Mouse (Mus musculus): ENCODE measurements around the gene Panx2.

DNA sequence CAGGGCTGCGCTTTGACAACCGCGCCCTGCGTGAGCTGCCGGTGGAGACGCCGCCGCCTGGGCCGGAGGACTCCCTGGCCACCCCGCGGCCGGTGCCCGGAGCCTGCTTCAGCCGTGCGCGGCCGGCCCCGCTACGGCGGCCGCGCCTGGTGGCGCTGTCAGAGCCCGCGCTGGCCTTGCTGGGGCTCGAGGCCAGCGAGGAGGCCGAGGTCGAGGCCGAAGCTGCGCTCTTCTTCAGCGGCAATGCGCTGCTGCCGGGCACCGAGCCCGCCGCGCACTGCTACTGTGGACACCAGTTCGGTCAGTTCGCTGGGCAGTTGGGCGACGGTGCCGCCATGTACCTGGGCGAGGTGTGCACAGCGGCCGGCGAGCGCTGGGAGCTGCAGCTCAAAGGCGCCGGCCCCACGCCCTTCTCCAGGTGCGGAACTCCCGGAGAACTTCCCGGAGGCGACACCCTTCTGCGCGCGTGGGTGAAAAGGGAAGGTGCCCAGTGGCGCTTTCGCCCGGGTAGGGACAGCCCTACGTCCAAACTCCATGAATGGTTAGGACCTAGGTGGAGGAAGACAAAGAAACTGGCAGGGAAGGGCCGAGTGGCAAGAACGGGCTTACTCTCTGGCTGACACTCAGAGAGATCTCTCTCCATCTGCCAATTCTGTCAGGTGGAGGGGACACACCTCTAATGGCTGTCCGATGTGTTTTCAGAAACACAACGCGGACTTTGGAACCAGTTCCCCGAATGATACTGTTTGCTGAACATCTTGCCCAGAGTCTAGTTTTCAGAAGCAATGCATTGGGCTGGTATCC, 29.9 kb downstream of the Panx2 start:
- TF ChIP-seq POLR2A (IDR thresholded peaks at IDR 0.05; ENCODE audit: extremely low read depth, insufficient read depth, low read length) (peak; percentile 44), CTCF (IDR thresholded peaks at IDR 0.05; ENCODE audit: low read depth, low read length) (no peak)

Data from liver, adult 2 months (tissue).